Mouse (Mus musculus) stomach, postnatal 0 days (tissue): ENCODE measurements at regions not wholly inside any gene's neighbourhood (a gene's known extent, or its start where the extent isn't known, plus 50 kb on each side); places are given as distances from the start of the nearest gene placed in this dataset.

Experiments used
- CTCF ChIP-seq: IDR thresholded peaks from 2 replicates; pipeline ENCODE4 v1.5.1; 2016; ENCODE audit warnings: antibody characterized with exemption, low read depth, mild to moderate bottlenecking, moderate library complexity
- EP300 ChIP-seq: optimal IDR thresholded peaks from 2 replicates; pipeline ENCODE3; 2016; ENCODE audit warnings: antibody characterized with exemption

- TF ChIP-seq CTCF (no peak), EP300 (no peak)
Observed at GRCm38 (mm10) chr9:41631564-41632205, 470.2 kb upstream of the Ubash3b start.
